Mouse (Mus musculus) hindbrain, embryonic 11.5 days (tissue): ENCODE results near the gene Lrsam1. TPM values are rescaled to one million over a fixed set of nuclear protein-coding genes. Genes with fewer than 3 reads are reported as not detected.
A peak's percentile ranks its signal among the peaks of the same experiment; 100 is the strongest.
"Not testable (repeated sequence)": the region's sequence is repeated elsewhere in the genome, so short reads cannot be mapped to it uniquely, and the experiment has no call there.

Experiments
- ATAC-seq: fragments of 200-750 bp; cut with Nextera tagmentation; 2 replicates; pipeline ENCODE4 v1.8.0; 2017; ENCODE audit warnings: mild to moderate bottlenecking, moderate TSS enrichment, moderate library complexity; ENCODE audit not compliant: low FRiP score
- DNase-seq: peaks from one replicate; pipeline ENCODE4 v3.0.0-alpha.2; 2015; ENCODE audit warnings: low spot score
- H3K27ac ChIP-seq: fragments of 300-500 bp; sonication (generic); 2 replicates; pipeline ENCODE4 v1.5.1; 2014; ENCODE audit warnings: mild to moderate bottlenecking, low read depth, low read length
- H3K27me3 ChIP-seq: fragments of 300-500 bp; sonication (generic); 2 replicates; pipeline ENCODE4 v1.6.1; 2014; ENCODE audit warnings: mild to moderate bottlenecking, low read length, moderate library complexity, mixed read lengths; ENCODE audit not compliant: control insufficient read depth, insufficient read depth
- H3K36me3 ChIP-seq: fragments of 300-500 bp; sonication (generic); 2 replicates; pipeline ENCODE4 v1.6.1; 2014; ENCODE audit warnings: mild to moderate bottlenecking, low read length, moderate library complexity, mixed read lengths; ENCODE audit not compliant: control insufficient read depth, insufficient read depth
- H3K4me1 ChIP-seq: fragments of 300-500 bp; sonication (generic); replicated peaks from 2 replicates; pipeline ENCODE4 v1.6.1; 2014; ENCODE audit warnings: low read length, mixed read lengths; ENCODE audit not compliant: control insufficient read depth, insufficient read depth
- H3K4me2 ChIP-seq: fragments of 300-500 bp; sonication (generic); replicated peaks from 2 replicates; pipeline ENCODE4 v1.6.1; 2014; ENCODE audit warnings: mild to moderate bottlenecking, low read depth, low read length
- H3K4me3 ChIP-seq: fragments of 300-500 bp; sonication (generic); 2 replicates; pipeline ENCODE4 v1.5.1; 2014; ENCODE audit warnings: low read depth, low read length
- H3K9ac ChIP-seq: fragments of 300-500 bp; sonication (generic); 2 replicates; pipeline ENCODE4 v1.6.1; 2014; ENCODE audit warnings: low read depth, low read length
- H3K9me3 ChIP-seq: fragments of 300-500 bp; sonication (generic); 2 replicates; pipeline ENCODE4 v1.6.1; 2016; ENCODE audit warnings: low read length; ENCODE audit not compliant: control insufficient read depth
- WGBS: fragments of 180-500 bp; shearing (Covaris S2); extraction: QIAGEN DNeasy Blood & Tissue Kit; methylation state at CpG from one replicate; pipeline ENCODE4 v1.1.7; 2014; 5-methylcytosine and 5-hydroxymethylcytosine counted together
- polyA plus RNA-seq: library from polyadenylated mRNA; unstranded; fragments of >200 nt; fragmentation: Nextera tagmentation; extraction: Ambion mirVana; gene quantifications from 2 replicates; pipeline ENCODE4 v1.2.1, GENCODE M21; 2014

Gene Lrsam1
- polyA plus RNA-seq, result 8.0 and 8.7 TPM in 2 replicates

DNA sequence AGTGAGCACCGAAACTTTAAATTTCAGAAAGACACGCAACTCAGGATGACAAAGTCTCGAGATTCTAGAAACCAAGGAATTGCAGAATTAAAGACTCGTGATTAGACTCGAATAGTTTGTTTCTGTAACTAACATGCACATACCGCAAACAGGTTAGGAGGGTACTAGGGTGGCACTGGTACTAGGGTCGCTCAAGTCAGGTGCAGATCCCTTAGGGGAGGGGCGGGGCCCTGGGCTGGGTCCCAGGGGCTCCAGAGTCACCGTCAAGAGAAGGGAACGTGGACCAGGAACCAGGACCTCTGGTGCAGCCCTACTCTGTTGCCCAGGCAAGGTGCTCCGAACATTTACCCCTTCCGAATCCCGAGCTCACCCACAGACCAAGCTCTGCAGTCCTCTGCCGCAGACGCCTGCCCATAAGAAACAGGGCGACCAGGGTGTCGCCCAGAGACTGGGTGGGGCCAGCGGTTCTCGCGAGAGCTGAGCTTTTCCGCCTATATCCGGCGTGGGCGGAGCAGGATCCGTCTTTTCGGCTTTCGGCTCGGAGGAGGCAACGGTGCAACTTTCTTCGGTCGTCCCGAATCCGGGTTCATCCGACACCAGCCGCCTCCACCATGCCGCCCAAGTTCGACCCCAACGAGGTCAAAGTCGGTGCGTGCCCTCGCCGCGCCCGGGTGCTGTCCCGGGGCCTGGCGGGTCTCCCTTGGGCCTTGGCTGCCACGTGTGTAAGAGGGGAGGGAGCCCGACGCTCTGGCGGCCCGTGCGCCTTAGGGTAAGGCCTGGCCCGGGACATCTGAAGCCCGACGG lies at the start of gene Lrsam1, which contains the start of gene Rpl12:
TSS of gene Lrsam1 (minus strand) at position 423 of the 804 bp plus-strand sequence.
TSS of gene Rpl12 (plus strand) at position 368 of the 804 bp plus-strand sequence.
- DNase-seq, result peak; percentile 95
- Histone ChIP-seq H3K27me3 (no peaks in the 10 kb centered on the region), H3K9me3 (no peaks in the 10 kb centered on the region), H3K4me2 (peak within 1 kb of the TSS; percentile 87), H3K9ac (peak within 1 kb of the TSS; percentile 81), H3K4me3 (peak within 1 kb of the TSS; percentile 51), H3K36me3 (0 out of 2 replicates have a peak, but pooled peaks cover 2% of the 10 kb centered on the region), H3K27ac (peak within 1 kb of the TSS; percentile 80), H3K4me1 (peaks cover 5% of the 10 kb centered on the region; the same call in 1 of the 2 replicates)
- 5% methylated on average over 48 of the region's 55 CpGs for WGBS
- ATAC-seq, result peak; percentile 95

DNA sequence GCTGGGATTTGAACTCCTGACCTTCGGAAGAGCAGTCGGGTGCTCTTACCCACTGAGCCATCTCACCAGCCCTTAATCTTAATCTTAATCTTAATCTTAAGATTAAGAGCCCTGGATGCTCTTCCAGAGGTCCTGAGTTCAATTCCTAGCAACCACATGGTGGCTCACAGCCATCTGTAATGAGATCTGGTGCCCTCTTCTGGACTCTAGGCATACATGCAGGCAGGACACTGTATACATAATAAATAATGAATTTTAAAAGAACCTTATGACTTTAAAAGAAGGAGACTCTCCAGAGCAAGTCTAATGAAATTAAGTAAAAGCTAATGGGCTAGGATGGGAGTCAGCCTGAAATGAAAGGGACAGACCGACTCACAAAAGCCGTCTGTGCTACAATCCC lies 47.6 kb upstream of the Lrsam1 start:
- not testable (repeated sequence) for H3K4me1 ChIP-seq, H3K9ac ChIP-seq, H3K9me3 ChIP-seq, H3K4me3 ChIP-seq, H3K4me2 ChIP-seq, H3K36me3 ChIP-seq, DNase-seq, H3K27ac ChIP-seq, H3K27me3 ChIP-seq, ATAC-seq
- WGBS, result 81% methylated on average over 4 of the region's 4 CpGs

DNA sequence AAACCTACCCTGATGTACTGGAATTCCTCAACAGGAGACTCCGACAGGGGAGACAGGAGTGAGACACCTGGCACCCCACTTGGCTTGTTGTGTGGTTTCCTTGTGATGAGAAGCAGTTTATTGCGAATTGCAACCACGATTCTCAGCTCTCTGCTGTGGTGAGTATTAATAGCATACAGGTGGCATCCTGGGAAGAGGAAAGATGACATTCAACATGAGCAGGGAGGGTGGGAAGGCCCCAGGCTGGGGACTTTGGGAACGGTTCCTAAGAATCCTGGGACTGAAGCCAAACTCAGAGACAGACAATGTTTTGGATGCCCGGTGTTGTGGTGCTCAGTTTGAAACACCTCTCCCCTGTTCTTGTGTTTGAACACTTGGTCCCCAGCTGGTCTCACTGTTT lies 43.6 kb upstream of the Lrsam1 start:
- WGBS, result 88% methylated on average over 5 of the region's 5 CpGs
- no peak for DNase-seq
- ATAC-seq, result no peak
- no peaks in the 10 kb centered on the region for H3K9me3 ChIP-seq
- no peaks in the 10 kb centered on the region for H3K4me1 ChIP-seq
- no peaks in the 10 kb centered on the region for H3K36me3 ChIP-seq
- no peaks in the 10 kb centered on the region for H3K27me3 ChIP-seq
- H3K27ac ChIP-seq, result no peak overlapping the region
- no peak overlapping the region for H3K4me3 ChIP-seq
- H3K4me2 ChIP-seq, result no peak overlapping the region
- H3K9ac ChIP-seq, result no peak overlapping the region

DNA sequence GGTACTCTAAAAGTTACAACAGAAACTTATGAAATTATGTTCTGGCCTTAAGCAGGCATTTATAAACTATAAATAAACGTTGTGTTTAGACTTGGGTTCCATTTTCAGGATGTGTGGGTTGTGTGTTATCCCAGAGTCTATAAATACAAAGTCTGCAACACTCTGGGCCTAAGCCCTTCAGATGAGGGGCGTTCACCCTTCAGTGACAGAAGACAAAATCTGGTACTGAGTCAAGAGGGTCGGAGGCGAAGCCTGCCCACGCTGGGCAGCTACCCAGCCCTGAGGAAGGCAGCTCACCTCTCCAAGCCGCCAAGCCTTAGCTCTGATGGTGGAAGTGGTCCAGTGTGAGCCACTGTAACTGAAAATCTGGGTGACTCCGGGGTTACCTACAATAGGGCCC lies 40.7 kb upstream of the Lrsam1 start:
- Histone ChIP-seq H3K4me2 (no peak overlapping the region), H3K27ac (no peak overlapping the region), H3K4me1 (no peaks in the 10 kb centered on the region), H3K9ac (no peak overlapping the region), H3K9me3 (no peaks in the 10 kb centered on the region), H3K36me3 (no peaks in the 10 kb centered on the region), H3K27me3 (no peaks in the 10 kb centered on the region), H3K4me3 (no peak overlapping the region)
- ATAC-seq, result no peak
- DNase-seq, result no peak
- 87% methylated on average over 7 of the region's 7 CpGs for WGBS

DNA sequence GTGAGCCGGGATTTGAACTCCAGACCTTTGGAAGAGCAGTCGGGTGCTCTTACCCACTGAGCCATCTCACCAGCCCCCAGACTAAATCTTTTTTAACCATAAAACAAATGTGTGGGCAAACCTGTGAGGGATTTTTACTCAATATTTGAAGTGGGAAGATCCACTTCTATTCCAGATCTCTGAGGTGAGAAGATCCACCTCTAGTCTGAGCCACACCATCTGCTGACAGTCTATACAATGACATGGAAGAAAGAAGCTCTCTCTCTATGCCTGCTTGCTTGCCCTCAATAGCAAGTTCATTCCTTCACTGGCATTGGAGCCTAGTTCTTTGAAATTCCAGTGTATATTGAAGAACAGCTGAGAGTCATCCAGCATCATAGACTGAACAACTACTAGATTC lies 38.3 kb upstream of the Lrsam1 start:
- H3K36me3 ChIP-seq, result no peaks in the 10 kb centered on the region
- no peaks in the 10 kb centered on the region for H3K4me1 ChIP-seq
- no peak for DNase-seq
- no peak overlapping the region for H3K9ac ChIP-seq
- H3K4me3 ChIP-seq, result no peak overlapping the region
- H3K27me3 ChIP-seq, result no peaks in the 10 kb centered on the region
- no peak for ATAC-seq
- no peak overlapping the region for H3K27ac ChIP-seq
- 89% methylated on average over 2 of the region's 2 CpGs for WGBS
- H3K4me2 ChIP-seq, result no peak overlapping the region
- no peaks in the 10 kb centered on the region for H3K9me3 ChIP-seq

DNA sequence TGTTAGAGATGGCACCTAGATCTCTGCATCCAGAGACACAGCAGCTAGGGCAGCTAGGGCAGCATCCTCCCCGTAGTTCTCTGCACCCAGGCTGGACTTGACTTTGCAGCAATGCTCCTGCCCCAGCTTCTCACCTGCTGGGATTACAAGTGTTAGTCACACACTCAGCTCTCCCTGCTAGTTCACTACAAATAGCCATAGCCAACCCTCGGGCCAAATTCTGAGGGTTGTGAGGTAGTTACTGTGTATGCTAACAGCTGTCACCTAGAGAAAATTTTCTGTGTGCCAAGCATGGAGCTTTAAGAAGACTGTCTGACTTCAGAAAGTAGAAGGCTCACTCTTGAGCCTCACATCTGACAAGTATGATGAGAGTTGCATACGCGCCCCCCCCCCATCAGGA lies 36.4 kb upstream of the Lrsam1 start:
- Histone ChIP-seq H3K4me3 (no peak overlapping the region), H3K27ac (no peak overlapping the region), H3K36me3 (no peaks in the 10 kb centered on the region), H3K4me2 (no peak overlapping the region), H3K9me3 (no peaks in the 10 kb centered on the region), H3K4me1 (no peaks in the 10 kb centered on the region), H3K9ac (no peak overlapping the region), H3K27me3 (no peaks in the 10 kb centered on the region)
- DNase-seq (no peak), ATAC-seq (no peak)
- 82% methylated on average over 4 of the region's 4 CpGs for WGBS

DNA sequence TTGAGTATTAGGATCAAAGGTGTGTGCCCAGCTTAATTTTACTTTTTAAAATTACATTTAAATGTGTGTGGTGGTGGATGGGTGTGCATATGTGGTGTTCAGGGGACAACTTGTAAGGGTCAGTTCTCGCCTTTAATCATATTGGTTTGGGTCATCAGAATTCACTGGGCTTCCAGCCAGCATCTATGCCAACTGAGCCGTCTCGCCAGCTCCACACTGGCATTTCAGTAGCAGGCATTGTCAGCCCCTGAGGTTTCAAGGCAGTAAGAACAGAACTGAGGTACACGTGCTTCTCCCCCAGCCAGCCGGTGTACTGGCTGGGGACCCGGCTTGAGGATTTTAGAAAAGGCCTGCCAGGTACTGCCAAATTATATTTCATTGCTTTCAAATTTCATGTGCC lies 35.7 kb upstream of the Lrsam1 start:
- 74% methylated on average over 6 of the region's 6 CpGs for WGBS
- Histone ChIP-seq H3K36me3 (no peaks in the 10 kb centered on the region), H3K9me3 (no peaks in the 10 kb centered on the region), H3K27ac (no peak overlapping the region), H3K4me2 (no peak overlapping the region), H3K9ac (no peak overlapping the region), H3K4me3 (no peak overlapping the region), H3K4me1 (no peaks in the 10 kb centered on the region), H3K27me3 (no peaks in the 10 kb centered on the region)
- DNase-seq, result no peak
- no peak for ATAC-seq

DNA sequence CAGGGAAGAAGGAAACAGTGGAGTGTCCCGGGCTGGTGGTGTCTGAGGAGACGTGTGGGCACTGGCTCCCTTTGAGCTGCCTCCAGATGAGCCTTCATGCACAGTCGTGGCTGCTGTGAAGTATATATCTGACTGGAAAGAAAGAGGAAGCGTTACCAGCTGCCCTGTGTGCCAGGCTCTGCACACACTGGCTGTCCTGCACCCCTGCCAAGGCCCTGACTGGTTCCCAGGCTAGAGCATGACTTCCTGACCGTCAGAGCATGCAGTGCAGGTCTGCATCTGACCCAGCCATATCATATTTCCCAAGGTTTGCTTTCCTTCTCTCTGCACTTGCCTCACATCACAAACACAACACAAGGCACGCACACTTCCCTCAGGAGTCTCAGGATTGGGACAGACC lies 30.7 kb upstream of the Lrsam1 start:
- DNase-seq, result no peak
- ATAC-seq, result no peak
- 65% methylated on average over 6 of the region's 6 CpGs for WGBS
- H3K4me2 ChIP-seq, result no peak overlapping the region
- no peak overlapping the region for H3K9ac ChIP-seq
- no peak overlapping the region for H3K4me3 ChIP-seq
- H3K27me3 ChIP-seq, result no peaks in the 10 kb centered on the region
- H3K27ac ChIP-seq, result no peak overlapping the region
- H3K36me3 ChIP-seq, result no peaks in the 10 kb centered on the region
- no peaks in the 10 kb centered on the region for H3K4me1 ChIP-seq
- no peaks in the 10 kb centered on the region for H3K9me3 ChIP-seq

DNA sequence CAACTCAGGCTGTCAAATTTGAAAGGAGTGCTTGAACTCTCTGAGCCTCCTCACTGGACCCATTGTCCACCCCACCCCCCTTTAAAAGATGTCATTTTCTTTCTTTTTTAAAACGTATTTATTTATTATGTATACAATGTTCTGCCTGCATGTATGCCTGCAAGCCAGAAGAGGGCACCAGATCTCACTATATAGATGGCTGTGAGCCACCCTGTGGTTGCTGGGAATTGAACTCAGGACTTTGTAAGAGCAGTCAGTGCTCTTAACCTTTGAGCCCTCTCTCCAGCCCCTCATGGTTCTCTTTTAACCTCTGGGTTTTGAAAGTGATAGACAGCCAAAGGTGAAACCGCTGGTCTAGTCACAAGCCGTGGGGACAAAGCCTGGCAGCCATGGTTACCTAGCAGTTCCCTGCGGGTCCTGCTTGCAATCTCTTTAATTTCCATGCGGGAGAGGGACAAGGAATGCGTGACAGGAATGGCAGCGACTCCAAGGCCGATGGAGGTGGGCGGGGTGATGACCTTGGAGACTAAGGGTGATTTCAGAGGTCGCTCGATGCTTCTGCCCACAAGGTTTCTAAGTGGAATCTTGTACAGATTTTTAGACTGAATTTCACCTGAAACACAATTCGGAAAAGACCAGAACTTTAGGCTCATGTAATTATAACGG lies 28.9 kb upstream of the Lrsam1 start:
- Histone ChIP-seq H3K36me3 (no peaks in the 10 kb centered on the region), H3K9ac (no peak overlapping the region), H3K27me3 (no peaks in the 10 kb centered on the region), H3K9me3 (no peaks in the 10 kb centered on the region), H3K4me3 (no peak overlapping the region), H3K27ac (no peak overlapping the region), H3K4me1 (no peaks in the 10 kb centered on the region), H3K4me2 (no peak overlapping the region)
- WGBS, result 50% methylated on average over 13 of the region's 13 CpGs
- ATAC-seq (no peak), DNase-seq (peak; percentile 35)
